Mouse (Mus musculus) neural tube, embryonic 15.5 days (tissue): ENCODE data around the gene Rbbp4. TPM values are rescaled to one million over a fixed set of nuclear protein-coding genes. Genes with fewer than 3 reads are reported as not detected.

Experiments used
- ATAC-seq: fragments of 200-750 bp; cut with Nextera tagmentation; 2 replicates; pipeline ENCODE4 v1.8.0; 2017; ENCODE audit warnings: mild to moderate bottlenecking, moderate TSS enrichment, moderate library complexity; ENCODE audit not compliant: low FRiP score
- H3K27ac ChIP-seq: fragments of 300-500 bp; sonication (generic); replicated peaks from 2 replicates; pipeline ENCODE4 v1.5.1; 2015; ENCODE audit warnings: mild to moderate bottlenecking, inconsistent platforms
- H3K27me3 ChIP-seq: fragments of 300-500 bp; sonication (generic); replicated peaks from 2 replicates; pipeline ENCODE4 v1.6.1; 2015; ENCODE audit warnings: inconsistent platforms
- H3K36me3 ChIP-seq: fragments of 300-500 bp; sonication (generic); 2 replicates; pipeline ENCODE4 v1.6.1; 2015; ENCODE audit warnings: inconsistent platforms
- H3K4me1 ChIP-seq: fragments of 300-500 bp; sonication (generic); 2 replicates; pipeline ENCODE4 v1.6.1; 2015; ENCODE audit warnings: inconsistent platforms
- H3K4me2 ChIP-seq: fragments of 300-500 bp; sonication (generic); 2 replicates; pipeline ENCODE4 v1.6.1; 2015; ENCODE audit warnings: inconsistent platforms, mild to moderate bottlenecking, moderate library complexity
- H3K4me3 ChIP-seq: fragments of 300-500 bp; sonication (generic); replicated peaks from 2 replicates; pipeline ENCODE4 v1.5.1; 2015; ENCODE audit warnings: mild to moderate bottlenecking, inconsistent platforms
- H3K9ac ChIP-seq: fragments of 300-500 bp; sonication (generic); replicated peaks from 2 replicates; pipeline ENCODE4 v1.6.1; 2015; ENCODE audit warnings: mild to moderate bottlenecking, inconsistent platforms
- H3K9me3 ChIP-seq: fragments of 300-500 bp; sonication (generic); replicated peaks from 2 replicates; pipeline ENCODE4 v1.6.1; 2016; ENCODE audit warnings: inconsistent platforms
- WGBS: fragments of 180-500 bp; shearing (Covaris S2); methylation state at CpG from one replicate; pipeline ENCODE4 v1.1.7; 2015; ENCODE audit warnings: mixed read lengths; 5-methylcytosine and 5-hydroxymethylcytosine counted together
- polyA plus RNA-seq: library from polyadenylated mRNA; unstranded; fragments of >200 nt; fragmentation: Nextera tagmentation; extraction: Ambion mirVana; gene quantifications from 2 replicates; pipeline ENCODE4 v1.2.1, GENCODE M21; 2015

Rbbp4 gene
- polyA plus RNA-seq, 1 experiment from 2014 or later = 246 TPM

DNA sequence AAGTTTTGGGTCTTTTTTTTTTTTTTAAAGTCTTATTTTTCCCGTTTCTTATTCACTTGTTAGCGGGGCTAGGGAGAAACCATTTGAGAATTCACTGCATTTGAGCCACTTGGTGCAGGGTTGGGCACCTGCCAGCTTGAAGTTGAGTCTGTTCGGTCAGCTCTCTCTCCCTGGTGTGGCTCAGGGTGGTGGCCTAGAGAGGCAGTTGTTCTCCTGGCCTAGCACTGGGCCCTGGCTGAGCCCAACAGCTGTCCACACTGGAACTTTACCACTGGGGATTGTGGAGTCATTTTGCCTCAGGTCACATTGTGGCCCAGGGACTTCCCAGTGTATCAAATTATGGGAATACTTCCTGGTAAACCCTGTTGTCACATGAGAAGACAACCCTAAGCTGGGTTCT lies 47.1 kb downstream of the Rbbp4 start:
- Histone ChIP-seq H3K27me3 (peaks cover 8% of the 10 kb centered on the region), H3K9ac (peak overlapping the region; percentile 55), H3K36me3 (no peaks in the 10 kb centered on the region), H3K4me2 (peak overlapping the region; percentile 87), H3K4me1 (peaks cover 22% of the 10 kb centered on the region), H3K4me3 (peak overlapping the region; percentile 49), H3K27ac (no peak overlapping the region; the same call in 1 of the 2 replicates), H3K9me3 (no peaks in the 10 kb centered on the region)
- 40% methylated on average over 3 of the region's 3 CpGs for WGBS
- ATAC-seq = no peak

DNA sequence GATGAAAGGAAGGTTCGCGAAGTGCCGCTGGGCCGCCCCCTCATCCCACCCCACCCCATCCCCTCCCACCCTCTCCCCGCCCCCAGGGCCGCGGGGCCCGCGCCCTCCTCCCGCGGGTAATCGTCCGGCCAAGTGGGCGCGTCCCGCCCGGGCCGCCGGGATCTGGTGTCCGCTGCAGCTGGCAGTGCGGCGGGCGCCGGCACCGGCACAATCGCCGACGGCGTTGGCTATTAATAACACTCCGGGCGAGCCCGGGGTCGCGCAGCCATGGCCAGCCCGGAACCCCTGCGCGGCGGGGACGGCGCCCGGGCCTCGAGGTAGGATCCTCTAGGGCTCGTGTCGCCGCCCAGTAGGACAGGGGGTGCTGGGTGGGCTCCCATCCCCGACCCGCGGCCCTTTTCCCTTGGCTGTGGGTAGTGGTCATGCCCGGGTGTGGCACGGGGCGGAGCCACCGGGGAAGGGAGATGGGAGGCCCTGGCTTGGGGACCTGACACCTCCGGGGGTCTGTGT lies 47.6 kb downstream of the Rbbp4 start, which contains the start of gene Sync:
Gene Sync, plus strand, starts transcription at position 146 of the 510 bp plus-strand sequence.
- H3K9ac ChIP-seq = peak within 1 kb of the TSS; percentile 55
- WGBS = 1% methylated on average over 47 of the region's 53 CpGs
- peaks cover 22% of the 10 kb centered on the region for H3K4me1 ChIP-seq
- peaks cover 8% of the 10 kb centered on the region for H3K27me3 ChIP-seq
- H3K36me3 ChIP-seq = no peaks in the 10 kb centered on the region
- no peak; the same call in 1 of the 2 replicates for ATAC-seq
- H3K9me3 ChIP-seq = no peaks in the 10 kb centered on the region
- H3K27ac ChIP-seq = peak within 1 kb of the TSS; percentile 23; the same call in 1 of the 2 replicates
- peak within 1 kb of the TSS; percentile 87 for H3K4me2 ChIP-seq
- peak within 1 kb of the TSS; percentile 49 for H3K4me3 ChIP-seq

DNA sequence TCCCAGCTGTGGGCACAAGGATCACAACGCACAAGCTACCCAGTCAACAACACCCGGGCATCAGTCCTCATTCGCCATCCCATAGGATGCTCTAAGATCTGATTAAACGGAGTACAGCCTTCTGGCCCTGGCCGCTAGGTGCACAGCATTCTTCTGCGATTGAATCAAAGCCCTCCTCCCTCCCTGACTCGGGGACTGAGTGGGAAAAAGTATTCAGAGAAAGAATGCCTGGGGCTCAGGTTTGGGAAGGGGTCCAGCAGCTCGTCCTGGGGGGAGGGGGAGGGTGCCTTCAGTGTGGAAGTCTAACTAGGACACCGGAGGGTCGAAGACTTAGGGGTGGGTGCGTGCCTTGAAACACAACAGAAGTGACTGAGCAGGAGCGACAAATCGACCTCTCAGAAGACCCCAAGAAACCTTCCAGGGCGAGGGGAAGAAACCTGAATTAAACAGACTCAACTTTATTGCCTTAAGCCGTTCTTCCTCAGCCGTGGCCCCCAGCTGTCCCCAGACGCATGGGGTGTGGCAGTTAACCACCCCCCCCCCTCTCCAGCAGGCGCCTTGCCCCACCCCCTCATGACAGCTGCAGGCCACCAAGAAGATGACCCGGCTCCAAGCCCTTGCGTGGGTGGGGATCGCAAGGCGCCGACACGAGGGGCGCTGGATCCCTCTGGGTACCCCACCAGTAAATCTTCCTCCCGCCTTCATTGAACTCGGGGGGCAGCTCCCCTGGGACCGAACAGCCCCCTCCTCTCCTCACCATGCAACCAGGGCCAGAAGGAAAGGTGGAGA lies 48.3 kb downstream of the Rbbp4 start:
- Histone ChIP-seq H3K27me3 (peaks cover 8% of the 10 kb centered on the region), H3K4me2 (peak overlapping the region; percentile 87), H3K27ac (peak overlapping the region; percentile 23; the same call in 1 of the 2 replicates), H3K4me1 (peaks cover 22% of the 10 kb centered on the region), H3K36me3 (no peaks in the 10 kb centered on the region), H3K4me3 (peak overlapping the region; percentile 49), H3K9ac (peak overlapping the region; percentile 55), H3K9me3 (no peaks in the 10 kb centered on the region)
- ATAC-seq = peak; percentile 61
- WGBS = 2% methylated on average over 27 of the region's 28 CpGs

DNA sequence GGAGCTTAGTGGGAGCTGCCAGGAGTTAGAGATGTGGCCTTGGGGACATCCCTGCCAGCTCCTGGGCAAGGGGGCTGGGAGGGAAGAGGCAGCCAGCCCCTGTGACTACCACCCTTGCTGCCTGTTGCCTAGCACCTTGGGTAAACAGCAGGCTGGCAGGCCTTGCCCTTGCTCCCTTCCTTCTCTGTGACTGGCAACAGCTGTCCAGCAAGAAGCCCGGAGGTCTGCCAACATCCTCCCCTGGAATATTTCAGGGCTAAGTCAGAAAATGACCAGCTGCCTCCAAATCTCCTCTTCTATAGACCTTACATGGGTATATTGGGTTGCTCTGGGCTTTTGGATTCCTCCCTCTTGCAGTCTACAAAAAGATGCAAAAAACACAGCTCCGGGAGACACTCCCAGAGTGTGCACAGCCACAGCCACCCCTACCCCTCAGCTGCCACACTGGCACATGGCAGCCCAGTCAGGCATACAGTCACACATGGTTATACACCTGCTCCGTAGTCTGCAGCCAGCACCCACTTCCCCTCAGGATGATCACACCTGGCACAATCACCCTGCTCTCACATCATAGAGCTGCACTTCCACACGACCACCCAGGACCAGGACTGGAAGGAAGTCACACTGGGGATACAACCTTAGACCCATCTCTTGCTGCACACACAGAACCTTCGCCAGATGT lies 49.0 kb downstream of the Rbbp4 start:
- 54% methylated on average over 5 of the region's 5 CpGs for WGBS
- H3K27ac ChIP-seq = 0 out of 2 replicates have a peak overlapping the region, but pooled peaks have one; percentile 23
- ATAC-seq = no peak
- H3K4me2 ChIP-seq = peak overlapping the region; percentile 87
- 0 out of 2 replicates have a peak overlapping the region, but pooled peaks have one; percentile 55 for H3K9ac ChIP-seq
- H3K36me3 ChIP-seq = no peaks in the 10 kb centered on the region
- H3K9me3 ChIP-seq = no peaks in the 10 kb centered on the region
- no peak overlapping the region for H3K4me3 ChIP-seq
- peaks cover 22% of the 10 kb centered on the region for H3K4me1 ChIP-seq
- H3K27me3 ChIP-seq = peaks cover 8% of the 10 kb centered on the region

DNA sequence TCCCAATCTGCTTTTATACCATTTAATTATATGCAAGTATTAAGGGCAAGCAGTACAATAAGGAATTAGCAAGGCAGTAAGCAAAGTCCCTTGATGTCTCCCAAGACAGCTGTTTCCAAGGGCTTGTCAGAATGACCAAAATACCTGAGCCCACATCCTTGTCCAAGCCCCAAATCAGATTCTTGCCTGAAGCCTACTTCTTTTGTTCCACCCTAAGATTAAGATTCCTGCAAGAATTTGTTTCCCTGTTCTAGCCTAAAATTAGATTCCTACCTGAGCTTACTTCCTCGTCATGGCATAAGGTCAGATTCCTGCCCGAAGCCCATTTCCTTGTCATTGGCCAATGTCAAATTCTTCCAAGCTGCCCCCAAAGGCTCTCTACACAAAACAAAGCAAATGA lies 50.5 kb downstream of the Rbbp4 start:
- Histone ChIP-seq H3K36me3 (no peaks in the 10 kb centered on the region), H3K27me3 (peaks cover 8% of the 10 kb centered on the region), H3K9ac (no peak overlapping the region), H3K9me3 (no peaks in the 10 kb centered on the region), H3K27ac (no peak overlapping the region), H3K4me2 (no peak overlapping the region), H3K4me1 (peaks cover 22% of the 10 kb centered on the region), H3K4me3 (no peak overlapping the region)
- WGBS = 88% methylated on average over 2 of the region's 2 CpGs
- ATAC-seq = no peak

DNA sequence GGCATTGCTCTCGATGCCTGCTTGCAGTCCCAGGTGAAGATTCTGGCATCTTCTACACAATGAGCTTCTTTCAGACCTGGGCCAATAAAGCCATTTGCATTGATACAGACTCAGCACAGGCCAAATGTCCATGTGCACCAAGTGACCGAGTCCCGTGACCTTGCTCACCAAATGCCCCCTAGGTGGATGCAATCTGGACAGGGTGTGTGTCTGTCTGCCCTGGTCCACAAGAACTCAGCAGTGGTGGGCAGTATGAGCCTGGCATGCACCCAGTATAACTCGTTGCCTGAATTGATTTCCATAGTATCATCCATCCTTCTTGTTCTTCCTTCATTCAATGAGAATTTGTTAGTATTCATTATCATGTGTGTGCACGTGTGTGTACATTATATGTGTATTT lies 51.9 kb downstream of the Rbbp4 start:
- no peak for ATAC-seq
- no peak overlapping the region for H3K4me2 ChIP-seq
- peaks cover 8% of the 10 kb centered on the region for H3K27me3 ChIP-seq
- peaks cover 21% of the 10 kb centered on the region for H3K4me1 ChIP-seq
- H3K36me3 ChIP-seq = no peaks in the 10 kb centered on the region
- H3K4me3 ChIP-seq = no peak overlapping the region
- WGBS = 78% methylated on average over 5 of the region's 5 CpGs
- no peaks in the 10 kb centered on the region for H3K9me3 ChIP-seq
- no peak overlapping the region for H3K9ac ChIP-seq
- H3K27ac ChIP-seq = no peak overlapping the region

DNA sequence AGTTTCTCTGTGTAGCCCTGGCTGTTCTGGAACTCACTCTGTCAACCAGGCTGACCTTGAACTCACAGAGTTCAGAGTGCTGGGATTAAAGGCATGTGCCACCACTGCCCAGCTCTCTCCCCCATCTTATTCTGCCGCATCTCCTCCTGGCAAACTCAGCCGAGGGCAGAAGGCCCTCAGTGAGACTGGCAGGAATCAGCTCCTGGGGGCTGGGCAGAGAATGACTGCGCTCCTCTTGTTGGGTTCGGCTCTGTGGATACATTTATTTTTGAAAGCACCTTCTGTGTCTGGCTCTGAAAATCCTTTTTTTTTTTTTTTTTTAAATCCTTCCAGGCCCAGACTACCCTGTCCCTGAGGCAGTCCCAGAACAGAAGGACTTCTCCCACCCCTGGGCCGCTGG lies 52.4 kb downstream of the Rbbp4 start:
- Histone ChIP-seq H3K9me3 (no peaks in the 10 kb centered on the region), H3K36me3 (no peaks in the 10 kb centered on the region), H3K4me3 (no peak overlapping the region), H3K4me2 (no peak overlapping the region), H3K27me3 (peaks cover 8% of the 10 kb centered on the region), H3K9ac (no peak overlapping the region), H3K27ac (no peak overlapping the region), H3K4me1 (peaks cover 16% of the 10 kb centered on the region)
- no peak for ATAC-seq
- WGBS = 78% methylated on average over 5 of the region's 5 CpGs

DNA sequence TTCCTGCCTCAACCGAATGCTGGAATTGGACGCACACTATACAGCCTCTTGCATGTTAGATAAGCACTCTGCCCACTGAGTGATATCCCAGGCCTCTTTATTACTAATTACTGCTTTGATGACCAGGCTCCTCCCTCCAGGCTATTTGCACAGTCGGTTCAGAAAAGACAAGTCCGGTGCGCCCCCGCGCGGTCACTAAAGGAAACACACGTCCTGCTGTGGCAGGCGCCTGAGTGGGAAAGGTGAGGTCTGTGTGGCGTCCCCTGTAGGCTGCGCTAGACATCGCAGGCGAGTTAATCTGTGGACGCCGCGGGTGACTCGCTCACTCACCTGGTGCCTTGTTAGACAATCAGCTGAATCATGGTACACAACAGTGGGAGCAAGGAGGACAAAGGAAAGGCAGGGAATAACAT lies 58.7 kb downstream of the Rbbp4 start:
- peak; percentile 17; the same call in 1 of the 2 replicates for ATAC-seq
- H3K4me2 ChIP-seq = peak overlapping the region; percentile 13; the same call in 1 of the 2 replicates
- WGBS = under 1% methylated on average over 18 of the region's 18 CpGs

DNA sequence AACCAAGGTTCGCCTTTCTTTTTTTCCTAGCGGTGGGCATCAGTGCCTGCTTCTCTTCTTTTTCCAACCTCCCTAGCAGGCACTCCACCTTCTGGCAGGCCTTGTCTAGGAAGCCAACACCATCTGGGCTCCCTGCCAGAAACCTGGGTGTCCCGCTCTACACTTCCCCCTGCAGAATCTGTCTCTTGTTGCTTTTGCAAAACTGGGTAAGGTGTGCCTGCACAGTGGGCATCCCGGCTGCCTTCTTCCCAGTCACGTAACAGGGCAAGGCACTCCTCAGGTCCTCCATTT lies 62.5 kb downstream of the Rbbp4 start:
- Histone ChIP-seq H3K27me3 (no peaks in the 10 kb centered on the region), H3K4me1 (peaks cover 5% of the 10 kb centered on the region; the same call in 1 of the 2 replicates), H3K27ac (no peak overlapping the region), H3K4me3 (no peak overlapping the region), H3K9me3 (no peaks in the 10 kb centered on the region), H3K4me2 (no peak overlapping the region), H3K36me3 (no peaks in the 10 kb centered on the region), H3K9ac (no peak overlapping the region)
- 50% methylated on average over 5 of the region's 5 CpGs for WGBS
- ATAC-seq = no peak

More for the DNA sequence above, 58.7 kb downstream of the Rbbp4 start:
- H3K36me3 ChIP-seq = no peaks in the 10 kb centered on the region
- H3K4me3 ChIP-seq = no peak overlapping the region
- H3K4me1 ChIP-seq = peaks cover 5% of the 10 kb centered on the region; the same call in 1 of the 2 replicates
- no peak overlapping the region for H3K9ac ChIP-seq
- H3K27ac ChIP-seq = no peak overlapping the region
- H3K27me3 ChIP-seq = no peaks in the 10 kb centered on the region
- no peaks in the 10 kb centered on the region for H3K9me3 ChIP-seq

DNA sequence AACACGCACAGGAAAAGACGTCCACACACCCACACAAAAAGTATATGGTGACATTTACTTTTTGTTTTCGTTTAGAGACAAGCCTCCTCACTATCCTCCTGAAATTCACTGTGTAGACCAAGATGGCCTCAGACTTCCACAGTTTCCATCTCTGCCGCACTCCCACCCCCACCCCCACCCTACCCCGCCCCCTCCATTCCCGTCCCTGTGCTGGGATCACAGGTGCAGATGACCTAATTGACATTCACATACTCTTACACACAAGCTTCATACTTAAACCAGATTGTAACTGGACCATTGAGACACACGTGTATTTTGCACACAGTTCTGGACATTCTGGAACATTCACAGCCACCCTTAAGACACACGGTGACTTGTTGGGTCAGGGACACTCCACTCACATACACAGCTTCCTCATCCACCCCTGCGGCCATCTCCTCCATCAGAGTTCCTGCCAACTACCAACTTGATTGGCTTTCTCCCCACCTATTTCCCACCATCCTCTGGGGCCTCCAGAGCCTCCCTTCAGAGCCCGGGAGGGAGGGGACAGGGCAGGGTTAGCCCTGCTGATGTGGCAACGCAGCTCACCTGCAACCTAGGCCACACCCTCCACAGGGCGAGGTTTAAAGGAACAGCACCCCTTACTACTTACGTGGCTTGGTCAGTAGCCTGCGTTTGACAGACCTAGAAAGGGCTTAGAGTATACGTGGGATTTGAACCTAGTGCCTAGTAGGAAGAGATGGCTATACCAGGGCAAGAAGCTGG lies 63.0 kb downstream of the Rbbp4 start:
- no peaks in the 10 kb centered on the region for H3K36me3 ChIP-seq
- 25% methylated on average over 15 of the region's 15 CpGs for WGBS
- ATAC-seq = no peak

DNA sequence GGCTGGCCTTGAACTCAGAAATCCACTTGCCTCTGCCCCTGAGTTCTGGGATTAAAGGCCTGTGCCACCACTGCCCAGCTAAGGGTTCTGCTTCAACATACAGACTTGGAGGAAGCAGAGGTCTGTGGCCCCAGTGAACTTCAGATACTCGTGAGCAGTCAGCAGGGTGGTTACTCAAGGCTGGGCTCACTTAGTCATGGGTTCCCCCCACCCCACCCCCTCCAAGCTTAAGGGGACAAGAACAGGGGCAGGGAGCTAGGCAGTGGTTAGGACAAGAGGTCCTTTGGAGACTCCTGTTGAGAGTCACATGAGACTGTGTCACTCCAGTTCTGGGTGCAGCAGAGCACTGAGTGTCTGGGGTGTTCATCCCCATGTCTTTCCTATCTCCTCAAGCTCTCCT lies 66.5 kb downstream of the Rbbp4 start:
- Histone ChIP-seq H3K36me3 (no peaks in the 10 kb centered on the region), H3K27me3 (no peaks in the 10 kb centered on the region), H3K9ac (no peak overlapping the region), H3K4me1 (no peaks in the 10 kb centered on the region), H3K4me2 (no peak overlapping the region), H3K4me3 (no peak overlapping the region), H3K9me3 (no peaks in the 10 kb centered on the region), H3K27ac (no peak overlapping the region)
- 79% methylated on average over 1 of the region's 1 CpGs for WGBS
- ATAC-seq = no peak

More for the DNA sequence above, 63.0 kb downstream of the Rbbp4 start:
- H3K27me3 ChIP-seq = no peaks in the 10 kb centered on the region
- no peaks in the 10 kb centered on the region for H3K9me3 ChIP-seq
- H3K27ac ChIP-seq = no peak overlapping the region
- no peak overlapping the region for H3K4me2 ChIP-seq
- no peak overlapping the region for H3K9ac ChIP-seq
- peaks cover 5% of the 10 kb centered on the region; the same call in 1 of the 2 replicates for H3K4me1 ChIP-seq
- H3K4me3 ChIP-seq = no peak overlapping the region
